Mouse (Mus musculus) embryonic fibroblast, embryonic 13.5 days (primary cell): ENCODE results near the gene Olfr263.

Source experiments
- CTCF ChIP-seq: IDR thresholded peaks from 2 replicates; pipeline ENCODE4 v1.5.1; 2011; ENCODE audit warnings: mild to moderate bottlenecking, control low read depth, low read length, moderate library complexity, borderline replicate concordance; ENCODE audit not compliant: insufficient read depth
- POLR2A ChIP-seq: IDR thresholded peaks from 2 replicates; pipeline ENCODE4 v1.6.1; 2011; ENCODE audit warnings: low read depth, mild to moderate bottlenecking, control low read depth, low read length, moderate library complexity

- TF ChIP-seq CTCF (no peak), POLR2A (no peak)
Observed at GRCm38 (mm10) chr13:21161591-21161990, 32.2 kb downstream of the Olfr263 start.
